ENCODE assay signal across 27 mouse cellular contexts in genomic region chr7:58716626-58717025, GRCm38 (mm10).
DNase-seq lines count a peak whose midpoint lies in the region; ATAC-seq and TF ChIP-seq lines count a peak whose summit lies in the region.
"Had no signal": no experiment of that assay in that cellular context is flagged by ENCODE, and none has a peak within 500 bp of the region (broad histone marks: within the 10 kb centered on the region; RNA-seq: fewer than 3 reads in every experiment).

No protein-coding gene starts in this region.

- no peak for TF ChIP-seq CTCF in forebrain, postnatal 0 days (IDR thresholded peaks at IDR 0.05; ENCODE audit: low read depth)

- 98% methylated on average over 3 of the region's 3 CpGs for WGBS in forebrain, postnatal 0 days
- WGBS in forebrain, embryonic 14.5 days: 93% methylated on average over 3 of the region's 3 CpGs
- WGBS in limb, embryonic 12.5 days: 96% methylated on average over 3 of the region's 3 CpGs
- 96% methylated on average over 3 of the region's 3 CpGs for WGBS in limb, embryonic 10.5 days

- no peaks in the 10 kb centered on the region for H3K4me1 ChIP-seq in forebrain, postnatal 0 days (ENCODE audit: insufficient read depth)
- H3K4me1 ChIP-seq in forebrain, embryonic 14.5 days (ENCODE audit: control insufficient read depth, insufficient read depth, low read length): 0 out of 2 replicates have a peak, but pooled peaks cover 2% of the 10 kb centered on the region
- no peaks in the 10 kb centered on the region for H3K4me1 ChIP-seq in limb, embryonic 12.5 days (replicated peaks)
- H3K4me1 ChIP-seq in limb, embryonic 10.5 days: no peaks in the 10 kb centered on the region
- H3K4me1 ChIP-seq: forebrain, embryonic 13.5 days; midbrain, embryonic 15.5 days; neural tube, embryonic 12.5 days had no signal

- no peak overlapping the region for H3K4me2 ChIP-seq in forebrain, postnatal 0 days (ENCODE audit: low read depth)
- no peak overlapping the region for H3K4me2 ChIP-seq in forebrain, embryonic 14.5 days (ENCODE audit: low read length)
- no peak overlapping the region for H3K4me2 ChIP-seq in limb, embryonic 12.5 days
- H3K4me2 ChIP-seq: forebrain, embryonic 13.5 days; liver, embryonic 12.5 days; midbrain, embryonic 15.5 days; neural tube, embryonic 12.5 days had no signal

- H3K27ac ChIP-seq in forebrain, postnatal 0 days (ENCODE audit: low read depth, low read length): 0 out of 2 replicates have a peak overlapping the region, but pooled peaks have one; percentile 15
- H3K27ac ChIP-seq in forebrain, embryonic 14.5 days (ENCODE audit: low read depth, low read length): no peak overlapping the region
- peak overlapping the region; percentile 7; the same call in 1 of the 2 replicates for H3K27ac ChIP-seq in limb, embryonic 12.5 days
- no peak overlapping the region for H3K27ac ChIP-seq in limb, embryonic 10.5 days
- H3K27ac ChIP-seq: forebrain, embryonic 13.5 days; heart, adult 2 months; hindbrain, postnatal 0 days; liver, embryonic 12.5 days; midbrain, embryonic 15.5 days; neural tube, embryonic 12.5 days had no signal

- H3K9ac ChIP-seq in forebrain, postnatal 0 days: no peak overlapping the region
- H3K9ac ChIP-seq in forebrain, embryonic 14.5 days (ENCODE audit: low read length): no peak overlapping the region
- H3K9ac ChIP-seq in limb, embryonic 12.5 days (replicated peaks): no peak overlapping the region
- H3K9ac ChIP-seq: forebrain, embryonic 13.5 days; liver, embryonic 12.5 days; midbrain, embryonic 15.5 days; neural tube, embryonic 12.5 days had no signal

- ATAC-seq in forebrain, postnatal 0 days: no peak
- ATAC-seq in forebrain, embryonic 14.5 days: no peak
- no peak for ATAC-seq in limb, embryonic 12.5 days (ENCODE audit: insufficient number of reproducible peaks, insufficient read depth, low FRiP score, low TSS enrichment, low read depth)
- peak; percentile 77 for ATAC-seq in megakaryocyte progenitor cell, adult 5-6 weeks (replicated peaks; ENCODE audit: poor library complexity)
- no peak for ATAC-seq in erythroid progenitor cell, adult 5-6 weeks (replicated peaks; ENCODE audit: low FRiP score, poor library complexity, severe bottlenecking)
- no peak for ATAC-seq in erythroblast, adult 5-6 weeks (replicated peaks; ENCODE audit: low FRiP score, poor library complexity, severe bottlenecking)
- ATAC-seq: CD4-positive, CD25-positive, alpha-beta regulatory T cell, adult 4 months; forebrain, embryonic 13.5 days; hindbrain, postnatal 0 days; liver, embryonic 12.5 days; midbrain, embryonic 15.5 days had no signal

- DNase-seq in forebrain, postnatal 0 days: no peak
- no peak for DNase-seq in forebrain, embryonic 14.5 days (ENCODE audit: low spot score)
- no peak for DNase-seq in limb, embryonic 10.5 days (ENCODE audit: low spot score)
- no peak for DNase-seq in gastrocnemius, postnatal 25 days
- DNase-seq: adrenal gland, postnatal 25 days; cerebellum, adult 8-10 months; gastrocnemius, postnatal 10 days; heart, adult 2 months; kidney, adult 11 months; layer of hippocampus, adult 9-11 months; left cerebral cortex, postnatal 4 days; lung, adult 18-20 months; lung, postnatal 10 days; right cerebral cortex, postnatal 14 days; spleen, adult 18-20 months; thymus, adult 18-20 months had no signal

- H3K4me3 ChIP-seq in forebrain, postnatal 0 days (ENCODE audit: low read depth, low read length): no peak overlapping the region
- no peak overlapping the region for H3K4me3 ChIP-seq in forebrain, embryonic 14.5 days (ENCODE audit: low read depth, low read length)
- no peak overlapping the region for H3K4me3 ChIP-seq in limb, embryonic 12.5 days (replicated peaks)
- no peak overlapping the region for H3K4me3 ChIP-seq in limb, embryonic 10.5 days
- H3K4me3 ChIP-seq: erythroblast, embryonic 14.5 days; forebrain, embryonic 13.5 days; heart, adult 2 months; liver, embryonic 12.5 days; midbrain, embryonic 15.5 days; neural tube, embryonic 12.5 days had no signal

- no peaks in the 10 kb centered on the region for H3K27me3 ChIP-seq in forebrain, postnatal 0 days (ENCODE audit: insufficient read depth, low read length)
- no peaks in the 10 kb centered on the region for H3K27me3 ChIP-seq in forebrain, embryonic 14.5 days (replicated peaks; ENCODE audit: control insufficient read depth, insufficient read depth, low read length)
- no peaks in the 10 kb centered on the region for H3K27me3 ChIP-seq in limb, embryonic 12.5 days
- no peaks in the 10 kb centered on the region for H3K27me3 ChIP-seq in limb, embryonic 10.5 days (ENCODE audit: low read depth, poor library complexity, severe bottlenecking)
- H3K27me3 ChIP-seq: forebrain, embryonic 13.5 days; liver, embryonic 12.5 days; midbrain, embryonic 15.5 days; neural tube, embryonic 12.5 days had no signal

- H3K36me3 ChIP-seq in forebrain, postnatal 0 days (ENCODE audit: insufficient read depth): no peaks in the 10 kb centered on the region
- no peaks in the 10 kb centered on the region for H3K36me3 ChIP-seq in forebrain, embryonic 14.5 days (ENCODE audit: control insufficient read depth, insufficient read depth, low read length)
- no peaks in the 10 kb centered on the region for H3K36me3 ChIP-seq in limb, embryonic 12.5 days
- H3K36me3 ChIP-seq in limb, embryonic 10.5 days: no peaks in the 10 kb centered on the region
- H3K36me3 ChIP-seq: liver, embryonic 12.5 days; midbrain, embryonic 15.5 days; neural tube, embryonic 12.5 days had no signal

- H3K9me3 ChIP-seq in forebrain, postnatal 0 days (ENCODE audit: low read length): no peaks in the 10 kb centered on the region
- no peaks in the 10 kb centered on the region for H3K9me3 ChIP-seq in forebrain, embryonic 14.5 days (replicated peaks; ENCODE audit: control insufficient read depth, low read length)
- no peaks in the 10 kb centered on the region for H3K9me3 ChIP-seq in limb, embryonic 12.5 days
- no peaks in the 10 kb centered on the region for H3K9me3 ChIP-seq in limb, embryonic 10.5 days (replicated peaks)
- H3K9me3 ChIP-seq: forebrain, embryonic 13.5 days; liver, embryonic 12.5 days; midbrain, embryonic 15.5 days; neural tube, embryonic 12.5 days had no signal

Comparison
In these comparisons a context has a peak if more than half of its experiments do, and no peak if none do; other contexts are left out.
1. H3K27ac ChIP-seq: peak in forebrain, postnatal 0 days (single experiment) and limb, embryonic 12.5 days (single experiment); none in forebrain, embryonic 14.5 days (single experiment) and limb, embryonic 10.5 days (single experiment).